Mouse (Mus musculus) leukemia stem cell, adult 10-12 weeks (primary cell): Measurements from ENCODE around the gene Gm8890. TPM values are rescaled to one million over a fixed set of nuclear protein-coding genes. Genes with fewer than 3 reads are reported as not detected.

ENCODE experiments used
- polyA plus RNA-seq: library from polyadenylated mRNA; stranded (reverse); fragments of >175 nt; gene quantifications from 2 replicates; pipeline ENCODE4 v1.2.3, GENCODE M21; 2012; ENCODE audit warnings: low replicate concordance

Gene Gm8890
- not detected in 2 replicates for polyA plus RNA-seq

GRCm38 (mm10) chr5:11255733-11256132 lies at the start of gene Gm8890:
Gene Gm8890 (plus strand): TSS chr5:11256033.

Other genes with a start within 250 kb of the Gm8890 start
- not detected in 2 replicates for gene Gm8879, start 128.4 kb upstream of the Gm8890 start, polyA plus RNA-seq
- gene Gm5861, start 73.0 kb upstream of the Gm8890 start, polyA plus RNA-seq = not detected in 2 replicates
- gene Speer1, start 85.5 kb downstream of the Gm8890 start, polyA plus RNA-seq = not detected in 2 replicates
- gene Gm8897, start 160.4 kb downstream of the Gm8890 start, polyA plus RNA-seq = not detected in 2 replicates
- not detected in 2 replicates for gene Gm8906, start 246.7 kb downstream of the Gm8890 start, polyA plus RNA-seq